ENCODE assay signal across 8 mouse cellular contexts in genomic region chr16:17557947-17558480, GRCm38 (mm10). TPM values are rescaled to one million over a fixed set of nuclear protein-coding genes. Genes with fewer than 3 reads are reported as not detected.
DNase-seq lines count a peak whose midpoint lies in the region; ATAC-seq lines count a peak whose summit lies in the region.

No protein-coding gene starts in this region.

- H3K4me1 ChIP-seq in limb, embryonic 11.5 days (ENCODE audit: control insufficient read depth, insufficient read depth, low read length): peaks cover 21% of the 10 kb centered on the region
- H3K4me1 ChIP-seq in midbrain, embryonic 12.5 days: peaks cover 61% of the 10 kb centered on the region

- 0 out of 2 replicates have a peak overlapping the region, but pooled peaks have one; percentile 14 for H3K4me2 ChIP-seq in limb, embryonic 11.5 days (ENCODE audit: low read depth, severe bottlenecking)
- peak overlapping the region; percentile 36; the same call in 1 of the 2 replicates for H3K4me2 ChIP-seq in midbrain, embryonic 12.5 days (replicated peaks)

- peak; percentile 29 for DNase-seq in 3134 (ENCODE audit: extremely low read depth, insufficient read length, low spot score)
- peak; percentile 74 to 76 for DNase-seq in adrenal gland, adult 18-20 months (ENCODE audit: low spot score in 2 of 2)
- DNase-seq in embryo, embryonic 10.5 days (ENCODE audit: low spot score): peak; percentile 82
- peak; percentile 52 to 53 for DNase-seq in gastrocnemius, postnatal 4 days (ENCODE audit: low spot score in 2 of 2)
- peak; percentile 79 for DNase-seq in kidney, adult 18-20 months
- DNase-seq in limb, embryonic 11.5 days (ENCODE audit: low spot score): peak; percentile 83
- peak; percentile 62 for DNase-seq in spleen, adult 12 weeks (ENCODE audit: low spot score)

- 1% methylated on average over 5 of the region's 5 CpGs for WGBS in limb, embryonic 11.5 days
- 0% methylated on average over 5 of the region's 5 CpGs for WGBS in midbrain, embryonic 12.5 days

- H3K4me3 ChIP-seq in limb, embryonic 11.5 days (ENCODE audit: low read depth, low read length): no peak overlapping the region
- no peak overlapping the region for H3K4me3 ChIP-seq in midbrain, embryonic 12.5 days

- no peaks in the 10 kb centered on the region for H3K36me3 ChIP-seq in limb, embryonic 11.5 days (ENCODE audit: control insufficient read depth, insufficient read depth, low read length)
- no peaks in the 10 kb centered on the region for H3K36me3 ChIP-seq in midbrain, embryonic 12.5 days

- H3K9me3 ChIP-seq in limb, embryonic 11.5 days (ENCODE audit: control insufficient read depth, low read length): no peaks in the 10 kb centered on the region
- no peaks in the 10 kb centered on the region for H3K9me3 ChIP-seq in midbrain, embryonic 12.5 days

- H3K27me3 ChIP-seq in limb, embryonic 11.5 days (ENCODE audit: control insufficient read depth, insufficient read depth, low read length): peaks cover 11% of the 10 kb centered on the region; the same call in 1 of the 2 replicates
- H3K27me3 ChIP-seq in midbrain, embryonic 12.5 days: peaks cover 44% of the 10 kb centered on the region

- no peak overlapping the region for H3K9ac ChIP-seq in limb, embryonic 11.5 days (ENCODE audit: low read length)
- no peak overlapping the region for H3K9ac ChIP-seq in midbrain, embryonic 12.5 days (replicated peaks)

- H3K27ac ChIP-seq in limb, embryonic 11.5 days (replicated peaks; ENCODE audit: low read depth, low read length): no peak overlapping the region
- H3K27ac ChIP-seq in midbrain, embryonic 12.5 days (replicated peaks): peak overlapping the region; percentile 1; the same call in 1 of the 2 replicates

- no peak for ATAC-seq in limb, embryonic 11.5 days (ENCODE audit: insufficient number of reproducible peaks, low FRiP score, low TSS enrichment, low read depth)
- ATAC-seq in midbrain, embryonic 12.5 days (ENCODE audit: low FRiP score, low read depth): no peak

RNA-seq across cellular contexts. Expression of gene Lrrc74b, which starts 3.0 kb away (rescaled TPM):
- not detected for total RNA-seq in adrenal gland, adult 18-20 months (2021)
- total RNA-seq in gastrocnemius, postnatal 4 days (2021): 1 to 10 TPM; 2.5 to 5.0 TPM
- polyA plus RNA-seq in limb, embryonic 11.5 days (2014; fragmentation: Nextera tagmentation; extraction: Ambion mirVana): 0.20 TPM in 1 of 2 replicates, not detected in the other
- 0.27 and 0.40 TPM in 2 replicates for polyA plus RNA-seq in midbrain, embryonic 12.5 days (2016; fragmentation: Nextera tagmentation; extraction: Ambion mirVana)

RNA-seq across cellular contexts. Expression of gene P2rx6, which starts 3.7 kb away (rescaled TPM):
- total RNA-seq in adrenal gland, adult 18-20 months (2021): 1 to 10 TPM; 1.8 to 2.8 TPM
- total RNA-seq in gastrocnemius, postnatal 4 days (2021): 1 to 10 TPM; 6.3 to 7.5 TPM
- polyA plus RNA-seq in limb, embryonic 11.5 days (2014; fragmentation: Nextera tagmentation; extraction: Ambion mirVana): 0.27 and 0.47 TPM in 2 replicates
- polyA plus RNA-seq in midbrain, embryonic 12.5 days (2016; fragmentation: Nextera tagmentation; extraction: Ambion mirVana): 0.80 and 1.4 TPM in 2 replicates

RNA-seq across cellular contexts. Expression of gene Slc7a4, which starts 25.0 kb away (rescaled TPM):
- 10 to 100 TPM in 1 of 2 experiments, 1 to 10 TPM in 1; 8.7 to 14.2 TPM for total RNA-seq in adrenal gland, adult 18-20 months (2021)
- total RNA-seq in gastrocnemius, postnatal 4 days (2021): 1 to 10 TPM; 2.3 to 3.5 TPM
- polyA plus RNA-seq in limb, embryonic 11.5 days (2014; fragmentation: Nextera tagmentation; extraction: Ambion mirVana): 1.1 and 1.8 TPM in 2 replicates
- 4.5 and 5.6 TPM in 2 replicates for polyA plus RNA-seq in midbrain, embryonic 12.5 days (2016; fragmentation: Nextera tagmentation; extraction: Ambion mirVana)

RNA-seq across cellular contexts. Expression of gene Thap7, which starts 27.1 kb away (rescaled TPM):
- 10 to 100 TPM; 35.1 to 38.5 TPM for total RNA-seq in adrenal gland, adult 18-20 months (2021)
- 10 to 100 TPM; 18.7 to 22.5 TPM for total RNA-seq in gastrocnemius, postnatal 4 days (2021)
- 49.1 and 58.7 TPM in 2 replicates for polyA plus RNA-seq in limb, embryonic 11.5 days (2014; fragmentation: Nextera tagmentation; extraction: Ambion mirVana)
- 53.1 and 61.2 TPM in 2 replicates for polyA plus RNA-seq in midbrain, embryonic 12.5 days (2016; fragmentation: Nextera tagmentation; extraction: Ambion mirVana)

RNA-seq across cellular contexts. Expression of gene Lztr1, which starts 49.5 kb away (rescaled TPM):
- total RNA-seq in adrenal gland, adult 18-20 months (2021): 10 to 100 TPM; 58.7 to 64.6 TPM
- 10 to 100 TPM; 48.4 to 51.1 TPM for total RNA-seq in gastrocnemius, postnatal 4 days (2021)
- 76.1 and 92.9 TPM in 2 replicates for polyA plus RNA-seq in limb, embryonic 11.5 days (2014; fragmentation: Nextera tagmentation; extraction: Ambion mirVana)
- 107 and 118 TPM in 2 replicates for polyA plus RNA-seq in midbrain, embryonic 12.5 days (2016; fragmentation: Nextera tagmentation; extraction: Ambion mirVana)

Comparison
In these comparisons a context has a peak if more than half of its experiments do, and no peak if none do; other contexts are left out.
1. DNase-seq: peak in every context shown above with its lines; median percentile 83 in limb, embryonic 11.5 days; 82 in embryo, embryonic 10.5 days; 79 in kidney, adult 18-20 months; 75 in adrenal gland, adult 18-20 months; 62 in spleen, adult 12 weeks; 52 in gastrocnemius, postnatal 4 days; 29 in 3134.